Mouse (Mus musculus): ENCODE results near the gene Focad.

- no peak for TF ChIP-seq POLR2A (IDR thresholded peaks at IDR 0.05; ENCODE audit: borderline replicate concordance, extremely low read depth, low read depth, low read length)
- TF ChIP-seq CTCF (IDR thresholded peaks at IDR 0.05; ENCODE audit: insufficient read depth, low read length) = no peak
Measured at GRCm38 (mm10) chr4:88424563-88424962, 330.1 kb downstream of the Focad start.
